Mouse (Mus musculus): ENCODE data around the gene Olfr1357. TPM values are rescaled to one million over a fixed set of nuclear protein-coding genes. Genes with fewer than 3 reads are reported as not detected.

Olfr1357 gene
- polyA plus RNA-seq, 1 experiment from 2014 or later, result not detected

Other genes with a start within 250 kb of the Olfr1357 start
- gene Rrp1, start 205.0 kb downstream of the Olfr1357 start, polyA plus RNA-seq (2014; fragmentation: Nextera tagmentation; extraction: Ambion mirVana), result 257 and 278 TPM in 2 replicates
- 111 and 120 TPM in 2 replicates for gene Cstb, start 192.4 kb downstream of the Olfr1357 start, polyA plus RNA-seq (2014; fragmentation: Nextera tagmentation; extraction: Ambion mirVana)
- 6.9 and 7.4 TPM in 2 replicates for gene Pdxk, start 153.1 kb downstream of the Olfr1357 start, polyA plus RNA-seq (2014; fragmentation: Nextera tagmentation; extraction: Ambion mirVana)
- not detected in 2 replicates for gene Olfr1358, start 100.6 kb downstream of the Olfr1357 start, polyA plus RNA-seq (2014; fragmentation: Nextera tagmentation; extraction: Ambion mirVana)
- 31.8 and 33.6 TPM in 2 replicates for gene Ilvbl, start 43.7 kb downstream of the Olfr1357 start, polyA plus RNA-seq (2014; fragmentation: Nextera tagmentation; extraction: Ambion mirVana)
- 13.9 and 14.0 TPM in 2 replicates for gene Syde1, start 26.1 kb downstream of the Olfr1357 start, polyA plus RNA-seq (2014; fragmentation: Nextera tagmentation; extraction: Ambion mirVana)
- not detected in 2 replicates for gene Casp14, start 100.2 kb upstream of the Olfr1357 start, polyA plus RNA-seq (2014; fragmentation: Nextera tagmentation; extraction: Ambion mirVana)
- not detected in 2 replicates for gene Ccdc105, start 135.0 kb upstream of the Olfr1357 start, polyA plus RNA-seq (2014; fragmentation: Nextera tagmentation; extraction: Ambion mirVana)
- gene Slc1a6, start 162.4 kb upstream of the Olfr1357 start, polyA plus RNA-seq (2014; fragmentation: Nextera tagmentation; extraction: Ambion mirVana), result 0.80 and 0.84 TPM in 2 replicates
- not detected in 2 replicates for gene Olfr1356, start 234.1 kb upstream of the Olfr1357 start, polyA plus RNA-seq (2014; fragmentation: Nextera tagmentation; extraction: Ambion mirVana)